Mouse (Mus musculus): ENCODE results near the gene Spag8. TPM values are rescaled to one million over a fixed set of nuclear protein-coding genes. Genes with fewer than 3 reads are reported as not detected.
A peak's percentile ranks its signal among the peaks of the same experiment; 100 is the strongest.

Spag8 gene
- polyA plus RNA-seq, 1 experiment from 2014 or later, result 1.7 TPM

- Histone ChIP-seq H3K4me3 (ENCODE audit: low read depth, low read length) (no peak overlapping the region), H3K27me3 (ENCODE audit: control insufficient read depth, insufficient read depth, low read length) (no peaks in the 10 kb centered on the region), H3K9ac (ENCODE audit: low read length) (no peak overlapping the region), H3K4me1 (replicated peaks; ENCODE audit: control insufficient read depth, insufficient read depth, low read length) (no peaks in the 10 kb centered on the region), H3K27ac (ENCODE audit: low read depth, low read length) (no peak overlapping the region), H3K9me3 (ENCODE audit: control insufficient read depth, low read length) (no peaks in the 10 kb centered on the region), H3K4me2 (ENCODE audit: low read depth, low read length, severe bottlenecking) (no peak overlapping the region), H3K36me3 (ENCODE audit: control insufficient read depth, insufficient read depth, low read length) (peaks cover 3% of the 10 kb centered on the region; the same call in 1 of the 2 replicates)
- ATAC-seq (replicated peaks; ENCODE audit: low FRiP score) (no peak), DNase-seq (ENCODE audit: low spot score) (no peak)
- WGBS, result 91% methylated on average over 7 of the region's 7 CpGs
These were observed 26.1 kb upstream of the Spag8 start for GRCm38 (mm10) chr4:43679416-43680043.

GRCm38 (mm10) chr4:43678541-43678940, 25.1 kb upstream of the Spag8 start:
- no peaks in the 10 kb centered on the region for H3K4me1 ChIP-seq (replicated peaks; ENCODE audit: control insufficient read depth, insufficient read depth, low read length)
- DNase-seq (ENCODE audit: low spot score), result no peak
- no peak for ATAC-seq (replicated peaks; ENCODE audit: low FRiP score)
- 85% methylated on average over 6 of the region's 6 CpGs for WGBS
- H3K4me2 ChIP-seq (ENCODE audit: low read depth, low read length, severe bottlenecking), result no peak overlapping the region
- H3K4me3 ChIP-seq (ENCODE audit: low read depth, low read length), result no peak overlapping the region
- H3K27me3 ChIP-seq (ENCODE audit: control insufficient read depth, insufficient read depth, low read length), result no peaks in the 10 kb centered on the region
- H3K27ac ChIP-seq (ENCODE audit: low read depth, low read length), result no peak overlapping the region
- no peaks in the 10 kb centered on the region for H3K9me3 ChIP-seq (ENCODE audit: control insufficient read depth, low read length)
- peaks cover 3% of the 10 kb centered on the region; the same call in 1 of the 2 replicates for H3K36me3 ChIP-seq (ENCODE audit: control insufficient read depth, insufficient read depth, low read length)
- no peak overlapping the region for H3K9ac ChIP-seq (ENCODE audit: low read length)

GRCm38 (mm10) chr4:43675608-43676007, 22.2 kb upstream of the Spag8 start:
- H3K27me3 ChIP-seq (ENCODE audit: control insufficient read depth, insufficient read depth, low read length), result no peaks in the 10 kb centered on the region
- no peak for ATAC-seq (replicated peaks; ENCODE audit: low FRiP score)
- no peak overlapping the region for H3K4me2 ChIP-seq (ENCODE audit: low read depth, low read length, severe bottlenecking)
- H3K27ac ChIP-seq (ENCODE audit: low read depth, low read length), result no peak overlapping the region
- no peak for DNase-seq (ENCODE audit: low spot score)
- H3K4me3 ChIP-seq (ENCODE audit: low read depth, low read length), result no peak overlapping the region
- peaks cover 2% of the 10 kb centered on the region; the same call in 1 of the 2 replicates for H3K4me1 ChIP-seq (replicated peaks; ENCODE audit: control insufficient read depth, insufficient read depth, low read length)
- no peak overlapping the region for H3K9ac ChIP-seq (ENCODE audit: low read length)
- 81% methylated on average over 4 of the region's 4 CpGs for WGBS
- peaks cover 3% of the 10 kb centered on the region; the same call in 1 of the 2 replicates for H3K36me3 ChIP-seq (ENCODE audit: control insufficient read depth, insufficient read depth, low read length)
- no peaks in the 10 kb centered on the region for H3K9me3 ChIP-seq (ENCODE audit: control insufficient read depth, low read length)

GRCm38 (mm10) chr4:43674974-43675373, 21.6 kb upstream of the Spag8 start:
- WGBS, result 75% methylated on average over 5 of the region's 5 CpGs
- Histone ChIP-seq H3K9ac (ENCODE audit: low read length) (no peak overlapping the region), H3K9me3 (ENCODE audit: control insufficient read depth, low read length) (no peaks in the 10 kb centered on the region), H3K4me3 (ENCODE audit: low read depth, low read length) (no peak overlapping the region), H3K4me2 (ENCODE audit: low read depth, low read length, severe bottlenecking) (no peak overlapping the region), H3K27me3 (ENCODE audit: control insufficient read depth, insufficient read depth, low read length) (no peaks in the 10 kb centered on the region), H3K4me1 (replicated peaks; ENCODE audit: control insufficient read depth, insufficient read depth, low read length) (peaks cover 4% of the 10 kb centered on the region; the same call in 1 of the 2 replicates), H3K36me3 (ENCODE audit: control insufficient read depth, insufficient read depth, low read length) (peaks cover 3% of the 10 kb centered on the region; the same call in 1 of the 2 replicates), H3K27ac (ENCODE audit: low read depth, low read length) (no peak overlapping the region)
- DNase-seq (ENCODE audit: low spot score) (no peak), ATAC-seq (replicated peaks; ENCODE audit: low FRiP score) (no peak)

- ATAC-seq (replicated peaks; ENCODE audit: low FRiP score) (no peak), DNase-seq (ENCODE audit: low spot score) (no peak)
- H3K27me3 ChIP-seq (ENCODE audit: control insufficient read depth, insufficient read depth, low read length), result no peaks in the 10 kb centered on the region
- H3K36me3 ChIP-seq (ENCODE audit: control insufficient read depth, insufficient read depth, low read length), result peaks cover 3% of the 10 kb centered on the region; the same call in 1 of the 2 replicates
- H3K4me1 ChIP-seq (replicated peaks; ENCODE audit: control insufficient read depth, insufficient read depth, low read length), result peaks cover 6% of the 10 kb centered on the region
- no peak overlapping the region for H3K9ac ChIP-seq (ENCODE audit: low read length)
- 83% methylated on average over 8 of the region's 8 CpGs for WGBS
- H3K4me3 ChIP-seq (ENCODE audit: low read depth, low read length), result no peak overlapping the region
- no peak overlapping the region for H3K4me2 ChIP-seq (ENCODE audit: low read depth, low read length, severe bottlenecking)
- no peaks in the 10 kb centered on the region for H3K9me3 ChIP-seq (ENCODE audit: control insufficient read depth, low read length)
- H3K27ac ChIP-seq (ENCODE audit: low read depth, low read length), result no peak overlapping the region
These were observed 20.3 kb upstream of the Spag8 start for GRCm38 (mm10) chr4:43673703-43674102.

GRCm38 (mm10) chr4:43672070-43672469, 18.7 kb upstream of the Spag8 start:
- Histone ChIP-seq H3K4me2 (ENCODE audit: low read depth, low read length, severe bottlenecking) (no peak overlapping the region), H3K27ac (ENCODE audit: low read depth, low read length) (no peak overlapping the region), H3K9me3 (ENCODE audit: control insufficient read depth, low read length) (no peaks in the 10 kb centered on the region), H3K36me3 (ENCODE audit: control insufficient read depth, insufficient read depth, low read length) (peaks cover 3% of the 10 kb centered on the region; the same call in 1 of the 2 replicates), H3K4me3 (ENCODE audit: low read depth, low read length) (no peak overlapping the region), H3K27me3 (ENCODE audit: control insufficient read depth, insufficient read depth, low read length) (no peaks in the 10 kb centered on the region), H3K4me1 (replicated peaks; ENCODE audit: control insufficient read depth, insufficient read depth, low read length) (peaks cover 8% of the 10 kb centered on the region), H3K9ac (ENCODE audit: low read length) (no peak overlapping the region)
- ATAC-seq (replicated peaks; ENCODE audit: low FRiP score) (peak; percentile 38; the same call in 1 of the 2 replicates), DNase-seq (ENCODE audit: low spot score) (peak; percentile 93)
- WGBS, result 2% methylated on average over 2 of the region's 2 CpGs

GRCm38 (mm10) chr4:43669428-43669794, 16.0 kb upstream of the Spag8 start:
- DNase-seq (ENCODE audit: low spot score), result no peak
- H3K27ac ChIP-seq (ENCODE audit: low read depth, low read length), result no peak overlapping the region
- ATAC-seq (replicated peaks; ENCODE audit: low FRiP score), result peak; percentile 82
- H3K4me3 ChIP-seq (ENCODE audit: low read depth, low read length), result peak overlapping the region; percentile 84
- no peaks in the 10 kb centered on the region for H3K36me3 ChIP-seq (ENCODE audit: control insufficient read depth, insufficient read depth, low read length)
- H3K4me2 ChIP-seq (ENCODE audit: low read depth, low read length, severe bottlenecking), result peak overlapping the region; percentile 84
- peaks cover 8% of the 10 kb centered on the region for H3K4me1 ChIP-seq (replicated peaks; ENCODE audit: control insufficient read depth, insufficient read depth, low read length)
- peak overlapping the region; percentile 83 for H3K9ac ChIP-seq (ENCODE audit: low read length)
- 0 out of 2 replicates have a peak, but pooled peaks cover 4% of the 10 kb centered on the region for H3K27me3 ChIP-seq (ENCODE audit: control insufficient read depth, insufficient read depth, low read length)
- under 1% methylated on average over 15 of the region's 25 CpGs for WGBS
- no peaks in the 10 kb centered on the region for H3K9me3 ChIP-seq (ENCODE audit: control insufficient read depth, low read length)

- H3K9me3 ChIP-seq (ENCODE audit: control insufficient read depth, low read length), result no peaks in the 10 kb centered on the region
- ATAC-seq (replicated peaks; ENCODE audit: low FRiP score), result peak; percentile 91
- H3K36me3 ChIP-seq (ENCODE audit: control insufficient read depth, insufficient read depth, low read length), result no peaks in the 10 kb centered on the region
- peak within 1 kb of the TSS; percentile 84 for H3K4me3 ChIP-seq (ENCODE audit: low read depth, low read length)
- DNase-seq (ENCODE audit: low spot score), result peak; percentile 93
- H3K27ac ChIP-seq (ENCODE audit: low read depth, low read length), result no peak within 1 kb of the TSS
- peaks cover 8% of the 10 kb centered on the region for H3K4me1 ChIP-seq (replicated peaks; ENCODE audit: control insufficient read depth, insufficient read depth, low read length)
- 2% methylated on average over 29 of the region's 41 CpGs for WGBS
- H3K27me3 ChIP-seq (ENCODE audit: control insufficient read depth, insufficient read depth, low read length), result 0 out of 2 replicates have a peak, but pooled peaks cover 4% of the 10 kb centered on the region
- peak within 1 kb of the TSS; percentile 83 for H3K9ac ChIP-seq (ENCODE audit: low read length)
- H3K4me2 ChIP-seq (ENCODE audit: low read depth, low read length, severe bottlenecking), result peak within 1 kb of the TSS; percentile 84
These were observed 15.5 kb upstream of the Spag8 start, which contains the start of the genes Tmem8b and Fam221b for GRCm38 (mm10) chr4:43668782-43669427. Gene Tmem8b (plus strand): TSS chr4:43668971. Gene Fam221b (minus strand): TSS chr4:43669145.
